Mouse (Mus musculus): Measurements from ENCODE around the gene Tpk1. TPM values are rescaled to one million over a fixed set of nuclear protein-coding genes. Genes with fewer than 3 reads are reported as not detected.

Tpk1 gene
- total and polyA plus RNA-seq, 3 experiments: 3.5 to 12.6 TPM; not detected in 1

- TF ChIP-seq BHLHE40 (IDR thresholded peaks at IDR 0.05; ENCODE audit: borderline replicate concordance, low read depth, low read length) (no peak), CHD1 (IDR thresholded peaks at IDR 0.05; ENCODE audit: low read depth, low read length) (no peak), RCOR1 (IDR thresholded peaks at IDR 0.05; ENCODE audit: low read depth, low read length) (no peak), ELF1 (IDR thresholded peaks at IDR 0.05; ENCODE audit: low read depth, low read length) (no peak), ZKSCAN1 (IDR thresholded peaks at IDR 0.05; ENCODE audit: low read depth, low read length) (no peak), POLR2AphosphoS5 (IDR thresholded peaks at IDR 0.05; ENCODE audit: borderline replicate concordance, low read depth, low read length) (no peak), TBP (IDR thresholded peaks at IDR 0.05; ENCODE audit: low read depth, low read length) (no peak), GATA1 (IDR thresholded peaks at IDR 0.05; ENCODE audit: low read depth, low read length) (peak; percentile 25; the same call in 1 of the 2 replicates), KAT2A (conservative IDR thresholded peaks at IDR 0.05; ENCODE audit: low read depth, low read length) (no peak), MYB (IDR thresholded peaks at IDR 0.05; ENCODE audit: low read depth, low read length) (no peak), GABPA (IDR thresholded peaks at IDR 0.05; ENCODE audit: low read depth, low read length) (no peak), MAZ (IDR thresholded peaks at IDR 0.05; ENCODE audit: low read depth, low read length) (no peak), TAL1 (IDR thresholded peaks at IDR 0.05; ENCODE audit: low read length) (no peak), ZC3H11A (IDR thresholded peaks at IDR 0.05; ENCODE audit: low read depth, low read length) (no peak), EP300 (IDR thresholded peaks at IDR 0.05; ENCODE audit: low read depth in 1 of 2, low read length in 2 of 2) (0 out of 4 replicates have a peak, but pooled peaks of 1 of the 2 experiments have one; percentile 22), POLR2A (IDR thresholded peaks at IDR 0.05; ENCODE audit: control insufficient read depth in 1 of 2, insufficient read depth in 1 of 2, low read depth in 1 of 2, low read length in 2 of 2, poor library complexity in 1 of 2) (no peak), NRF1 (IDR thresholded peaks at IDR 0.05; ENCODE audit: insufficient read depth, low read depth, low read length, poor library complexity, severe bottlenecking) (no peak), POLR2AphosphoS2 (IDR thresholded peaks at IDR 0.05; ENCODE audit: low read length) (no peak), MEF2A (IDR thresholded peaks at IDR 0.05; ENCODE audit: extremely low read depth, insufficient replicate concordance, low read depth, low read length, poor library complexity, severe bottlenecking) (no peak), RAD21 (IDR thresholded peaks at IDR 0.05; ENCODE audit: low read depth, low read length) (no peak), ETS1 (IDR thresholded peaks at IDR 0.05; ENCODE audit: low read depth, low read length) (peak; percentile 78), HCFC1 (IDR thresholded peaks at IDR 0.05; ENCODE audit: low read depth, low read length) (no peak), CTCF (IDR thresholded peaks at IDR 0.05 in 2 of 3, conservative IDR thresholded peaks at IDR 0.05 in 1 of 3; ENCODE audit: control insufficient read depth in 1 of 3, insufficient read depth in 1 of 3, low read depth in 2 of 3, low read length in 3 of 3, poor library complexity in 1 of 3, severe bottlenecking in 1 of 3) (no peak)
- Histone ChIP-seq H3K4me3 (ENCODE audit: control insufficient read depth in 1 of 2, insufficient read depth in 1 of 2, low read depth in 2 of 2, low read length in 2 of 2) (no peak overlapping the region), H3K79me2 (ENCODE audit: control insufficient read depth, insufficient read depth, low read length, poor library complexity) (no peaks in the 10 kb centered on the region), H3K9me3 (replicated peaks; ENCODE audit: insufficient read depth, low read length) (no peaks in the 10 kb centered on the region), H3K9ac (ENCODE audit: control insufficient read depth, low read depth, low read length, poor library complexity, severe bottlenecking) (no peak overlapping the region), H3K27me3 (ENCODE audit: control insufficient read depth in 1 of 2, insufficient read depth in 2 of 2, low read length in 2 of 2) (no peaks in the 10 kb centered on the region), H3K27ac (ENCODE audit: control insufficient read depth, low read depth, low read length) (no peak overlapping the region), H3K36me3 (ENCODE audit: control insufficient read depth in 1 of 2, insufficient read depth in 2 of 2, low read length in 2 of 2) (no peaks in the 10 kb centered on the region), H3K4me1 (ENCODE audit: control insufficient read depth in 1 of 2, insufficient read depth in 2 of 2, low read length in 2 of 2) (0 out of 4 replicates have a peak, but pooled peaks cover 0 to 3% of the 10 kb centered on the region in 2 experiments)
- peak; percentile 52 for DNase-seq (ENCODE audit: low read depth, low spot score)
Measured at GRCm38 (mm10) chr6:43295908-43296307, 370.2 kb downstream of the Tpk1 start.
